Mouse (Mus musculus): Measurements from ENCODE around the gene Jchain. TPM values are rescaled to one million over a fixed set of nuclear protein-coding genes. Genes with fewer than 3 reads are reported as not detected.

Jchain gene
- 11.6 TPM for polyA plus RNA-seq (2017; shearing (Covaris generic))

DNA sequence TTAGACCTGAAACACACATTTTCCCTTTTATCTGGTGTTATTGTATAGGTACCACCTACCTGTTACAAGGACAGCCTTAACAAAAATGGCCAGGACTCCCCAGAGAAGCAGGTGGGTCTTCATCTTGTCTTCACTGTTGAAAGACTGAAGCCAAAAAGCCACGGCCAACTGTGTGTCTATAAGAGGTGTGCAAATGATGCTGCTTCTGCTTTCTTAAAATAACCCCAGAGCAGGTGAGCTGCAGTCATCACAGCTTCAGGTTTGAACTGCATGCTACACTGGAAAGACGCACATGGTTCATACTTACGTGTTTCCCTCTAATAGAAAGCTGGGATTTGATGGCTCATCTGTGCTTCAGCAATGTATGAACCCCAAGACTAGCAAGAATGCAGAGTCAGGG lies at the start of gene Jchain:
Gene Jchain (minus strand): TSS at position 235 of the 400 bp plus-strand sequence.

DNA sequence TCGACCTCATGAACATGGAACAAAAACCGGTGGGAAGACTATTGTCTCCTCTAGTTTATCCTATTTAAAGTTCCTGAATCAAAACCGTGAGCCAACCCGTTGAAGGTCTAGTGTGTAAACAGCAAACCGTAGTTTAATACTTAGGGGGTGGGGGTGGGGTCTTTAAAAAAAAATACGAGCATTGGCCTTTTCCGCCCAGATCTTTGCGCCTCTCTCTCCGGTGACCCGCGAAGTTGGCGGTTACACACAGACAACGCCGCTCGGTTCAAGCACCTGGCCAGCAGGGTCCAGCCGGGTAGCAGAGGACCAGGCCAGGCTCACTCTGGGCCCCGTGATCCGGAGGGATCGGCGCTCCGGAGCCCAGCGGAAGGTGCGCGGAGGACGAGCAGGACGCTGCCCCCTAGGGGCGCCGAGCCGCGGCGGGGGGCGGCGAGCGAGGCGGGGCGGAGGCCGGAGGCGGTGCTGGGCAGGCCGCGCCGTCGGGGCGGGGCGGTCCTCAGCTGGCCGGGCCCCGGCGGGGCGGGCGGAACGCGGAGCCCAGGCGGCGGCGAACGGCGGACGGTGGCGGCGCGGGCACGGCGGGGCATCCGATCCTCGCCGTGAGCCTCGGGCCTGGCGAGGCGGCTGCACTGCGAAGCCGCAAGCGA lies 36.9 kb upstream of the Jchain start, which contains the start of gene Rufy3:
Gene Rufy3 (plus strand): TSS at position 540 of the 647 bp plus-strand sequence.

DNA sequence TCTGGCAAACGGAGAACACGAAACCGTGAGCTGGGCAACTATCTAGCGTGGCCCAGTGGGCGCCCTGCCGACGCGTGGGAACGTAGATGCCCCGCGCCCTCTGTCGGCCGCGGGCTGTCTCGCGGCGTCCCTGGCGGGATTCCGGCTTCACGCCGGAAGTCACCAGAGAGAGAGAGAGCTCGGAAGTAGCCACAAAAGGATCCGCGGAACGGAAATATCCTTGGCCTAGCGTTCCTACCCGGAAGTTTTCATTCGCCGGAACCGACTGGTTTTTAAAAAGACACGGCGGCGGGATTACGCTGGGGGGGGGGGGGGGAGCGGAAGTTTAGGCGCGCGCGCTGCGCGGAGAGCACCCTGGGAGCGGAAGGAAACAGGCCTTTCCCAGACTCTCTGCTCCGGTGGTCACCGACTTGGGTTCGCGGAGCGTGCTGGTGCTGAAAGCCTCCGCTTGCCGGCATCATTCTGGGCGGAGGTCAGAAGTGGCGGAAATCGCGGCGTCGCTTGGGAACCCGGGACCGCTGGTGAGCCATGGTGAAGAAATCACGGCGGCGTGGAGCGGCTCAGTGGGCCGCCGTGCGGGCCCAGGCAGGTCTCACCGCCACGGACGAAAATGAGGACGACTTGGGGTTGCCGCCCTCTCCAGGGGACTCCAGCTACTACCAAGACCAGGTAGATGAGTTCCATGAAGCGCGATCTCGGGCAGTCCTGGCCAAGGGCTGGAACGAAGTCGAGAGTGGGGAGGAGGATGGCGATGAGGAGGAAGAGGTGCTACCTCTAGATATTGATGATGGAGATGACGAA lies 26.6 kb upstream of the Jchain start, which contains the start of gene Utp3:
Gene Utp3 (plus strand): TSS at position 377 of the 801 bp plus-strand sequence.

GRCm38 (mm10) chr5:88487675-88488074 lies 40.0 kb downstream of the Jchain start, which contains the start of gene Enam:
Enam (plus strand) TSS chr5:88487975.

Other genes with a start within 250 kb of the Jchain start
- not detected for gene Prol1, start 210.6 kb downstream of the Jchain start, polyA plus RNA-seq (2017; shearing (Covaris generic))
- not detected for gene Amtn, start 151.8 kb downstream of the Jchain start, polyA plus RNA-seq (2017; shearing (Covaris generic))
- gene Ambn, start 71.9 kb downstream of the Jchain start, polyA plus RNA-seq (2017; shearing (Covaris generic)): not detected
- not detected for gene Enam, start 39.9 kb downstream of the Jchain start, polyA plus RNA-seq (2017; shearing (Covaris generic))
- gene Utp3, start 26.6 kb upstream of the Jchain start, polyA plus RNA-seq (2017; shearing (Covaris generic)): 120 TPM
- 1.2 TPM for gene Rufy3, start 37.1 kb upstream of the Jchain start, polyA plus RNA-seq (2017; shearing (Covaris generic))
- 2.4 TPM for gene Grsf1, start 148.3 kb upstream of the Jchain start, polyA plus RNA-seq (2017; shearing (Covaris generic))
- gene Mob1b, start 193.0 kb upstream of the Jchain start, polyA plus RNA-seq (2017; shearing (Covaris generic)): 13.4 TPM
- gene Dck, start 237.1 kb upstream of the Jchain start, polyA plus RNA-seq (2017; shearing (Covaris generic)): 99.2 TPM

All from inflammation-experienced regulatory T-cells, adult 16 weeks (primary cell).